Mouse (Mus musculus) CD4-positive helper T cell, adult 2 months (primary cell): ENCODE data around the gene Olfr1020.

ENCODE experiments used
- DNase-seq: peaks from one replicate; pipeline ENCODE4 v3.0.0-alpha.2; 2012; ENCODE audit warnings: low read depth, missing footprints, low spot score

Gene Olfr1020

GRCm38 (mm10) chr2:85846730-85847129 lies at the start of gene Olfr1020:
TSS of gene Olfr1020 (plus strand) at chr2:85847030.
- DNase-seq = no peak

GRCm38 (mm10) chr2:85802444-85802843 lies 44.4 kb upstream of the Olfr1020 start, which contains the start of gene Olfr1016:
TSS of gene Olfr1016 (minus strand) at chr2:85802544.
- no peak for DNase-seq

- no peak for DNase-seq
Observed at GRCm38 (mm10) chr2:85804501-85804900, 42.3 kb upstream of the Olfr1020 start.

- DNase-seq = no peak
Observed at GRCm38 (mm10) chr2:85818179-85818578, 28.7 kb upstream of the Olfr1020 start, which contains the start of gene Olfr1018. TSS of gene Olfr1018 (plus strand) at chr2:85818479.

GRCm38 (mm10) chr2:85845383-85845782 lies 1.4 kb upstream of the Olfr1020 start, which contains the start of gene Olfr1019:
TSS of gene Olfr1019 (minus strand) at chr2:85845483.
- no peak for DNase-seq

- DNase-seq = no peak
Observed at GRCm38 (mm10) chr2:85868294-85868693, 21.5 kb downstream of the Olfr1020 start, which contains the start of gene Olfr1022. TSS of gene Olfr1022 (plus strand) at chr2:85868594.

- DNase-seq = no peak
Observed at GRCm38 (mm10) chr2:85885340-85885739, 38.5 kb downstream of the Olfr1020 start, which contains the start of gene Olfr1023. TSS of gene Olfr1023 (plus strand) at chr2:85885640.
